Mouse (Mus musculus) Muller cell, postnatal 12 days (primary cell): ENCODE measurements at regions not wholly inside any gene's neighbourhood (a gene's known extent, or its start where the extent isn't known, plus 50 kb on each side); places are given as distances from the start of the nearest gene placed in this dataset.
A peak's percentile ranks its signal among the peaks of the same experiment; 100 is the strongest.

Source experiments
- DNase-seq: peaks from one replicate; pipeline ENCODE4 v3.0.0-alpha.2; 2015; ENCODE audit errors: inconsistent ontology term

DNA sequence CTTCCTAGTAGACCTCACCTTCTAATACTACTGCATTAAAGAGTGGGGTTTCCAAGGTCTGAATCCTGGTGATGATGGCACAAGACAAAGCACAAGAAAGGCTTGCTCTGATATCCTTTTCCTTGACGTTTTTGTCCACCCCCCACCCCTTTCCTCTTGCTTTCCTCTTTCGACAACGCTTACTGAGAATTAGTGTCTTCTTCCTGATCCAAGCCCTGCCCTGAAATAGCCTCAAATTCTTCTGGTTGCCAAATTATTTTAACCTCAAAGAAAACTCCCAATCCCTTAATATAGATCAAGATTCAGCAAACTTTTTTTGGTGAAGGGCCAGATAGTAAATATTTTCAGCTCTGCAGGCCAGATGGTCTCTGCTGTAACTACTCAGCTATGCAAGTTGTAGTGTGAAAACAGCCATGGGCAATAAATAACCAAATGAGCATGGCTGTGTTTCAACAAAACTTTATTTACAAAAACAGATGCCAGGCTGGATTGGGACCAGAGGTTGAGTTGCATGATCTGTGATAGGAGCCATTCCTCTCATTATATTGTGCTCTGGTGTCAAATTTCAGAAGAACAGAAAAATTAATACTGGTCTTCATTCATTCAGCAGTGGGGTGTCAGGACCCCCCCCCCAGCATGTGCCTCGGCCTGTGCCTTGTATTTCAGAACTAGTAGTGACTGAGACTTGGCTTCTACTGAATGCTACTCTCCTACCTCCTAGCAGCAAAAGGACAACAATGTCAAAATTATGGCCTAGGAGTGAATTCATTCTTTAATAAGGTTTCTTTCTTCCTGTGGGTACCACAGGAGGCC lies 218.5 kb upstream of the Nrip1 start:
- DNase-seq, result peak; percentile 33

- DNase-seq, result no peak
Measured at GRCm38 (mm10) chr16:76589791-76590190, 216.2 kb upstream of the Nrip1 start.

DNA sequence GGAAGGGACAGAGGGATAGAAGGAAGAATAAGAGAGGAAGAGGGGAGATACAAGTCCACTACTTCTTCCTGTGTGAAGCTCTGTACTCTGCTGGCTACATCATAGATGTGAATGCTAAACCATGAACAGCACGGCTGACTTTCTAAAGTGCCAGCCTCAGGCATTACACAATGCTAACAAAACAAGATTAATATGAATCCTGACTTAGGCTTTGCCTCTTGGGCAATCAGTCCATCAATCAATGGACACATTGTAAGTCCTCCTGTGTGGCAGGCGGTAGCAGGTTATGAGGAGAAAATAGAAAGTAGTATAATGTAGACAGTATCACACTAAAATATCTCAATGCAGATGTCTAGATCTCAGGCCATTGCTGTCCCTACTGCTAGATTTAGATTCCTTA lies 203.6 kb upstream of the Nrip1 start:
- no peak for DNase-seq

DNA sequence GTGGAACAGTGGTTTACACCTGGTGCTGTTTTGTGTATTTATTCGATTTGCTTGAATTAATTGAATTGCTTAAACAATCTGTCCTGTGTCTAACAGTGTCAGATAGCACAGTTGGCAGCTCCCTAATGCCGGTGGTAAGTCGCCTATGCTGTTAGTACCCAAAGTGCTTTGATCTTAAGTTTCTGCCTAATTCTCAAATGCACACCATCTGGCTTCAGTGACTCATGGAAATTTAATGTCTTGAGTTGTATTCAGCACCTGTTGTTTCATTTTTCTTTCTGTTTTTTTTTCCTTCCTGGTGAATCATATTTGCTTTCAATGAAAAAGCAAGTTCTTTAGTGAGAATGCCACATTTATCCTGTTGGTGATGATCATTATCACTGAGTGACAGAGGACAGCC lies 201.7 kb upstream of the Nrip1 start:
- DNase-seq, result peak; percentile 36

DNA sequence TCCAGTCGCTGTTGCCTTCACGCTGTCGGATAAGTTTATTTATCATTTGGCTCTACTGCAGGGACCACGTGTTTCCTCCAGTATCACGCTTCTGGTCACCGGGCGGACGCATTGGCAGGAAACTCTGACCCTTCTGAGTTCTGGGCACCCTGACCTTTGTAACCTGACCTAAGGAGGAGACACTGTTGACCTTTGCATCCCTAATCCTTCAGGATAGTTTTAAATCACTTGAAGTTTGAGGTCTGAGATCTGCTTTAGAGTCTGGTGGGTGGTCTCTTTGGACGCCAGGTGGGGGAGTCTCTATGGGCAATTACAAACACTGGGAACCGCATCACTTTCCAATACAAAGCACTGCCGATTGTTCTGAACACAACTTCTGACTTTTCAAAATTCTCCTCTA lies 192.6 kb upstream of the Nrip1 start:
- DNase-seq, result no peak

GRCm38 (mm10) chr16:76554846-76555245 lies 181.2 kb upstream of the Nrip1 start:
- no peak for DNase-seq

DNA sequence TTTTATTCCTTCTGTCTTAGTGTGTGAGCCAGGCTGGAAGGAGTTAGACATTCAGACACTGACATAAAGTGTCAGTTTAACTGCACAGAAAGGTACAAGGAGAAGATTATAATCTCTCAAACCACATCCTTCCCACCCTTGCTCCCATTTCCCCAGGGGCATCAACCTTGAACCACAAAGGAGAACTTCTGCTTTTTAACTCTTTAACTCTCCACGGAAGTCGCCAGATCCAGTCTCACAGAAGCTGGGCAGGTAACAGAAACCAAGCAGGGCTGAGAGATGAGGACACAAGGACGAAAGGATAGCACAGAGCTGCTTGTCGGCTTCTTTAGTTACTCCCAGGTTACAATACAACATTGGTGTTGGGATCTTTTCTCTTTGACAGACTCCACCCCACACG lies 176.0 kb upstream of the Nrip1 start:
- no peak for DNase-seq

- no peak for DNase-seq
Measured at GRCm38 (mm10) chr16:76547087-76547486, 173.5 kb upstream of the Nrip1 start.

DNA sequence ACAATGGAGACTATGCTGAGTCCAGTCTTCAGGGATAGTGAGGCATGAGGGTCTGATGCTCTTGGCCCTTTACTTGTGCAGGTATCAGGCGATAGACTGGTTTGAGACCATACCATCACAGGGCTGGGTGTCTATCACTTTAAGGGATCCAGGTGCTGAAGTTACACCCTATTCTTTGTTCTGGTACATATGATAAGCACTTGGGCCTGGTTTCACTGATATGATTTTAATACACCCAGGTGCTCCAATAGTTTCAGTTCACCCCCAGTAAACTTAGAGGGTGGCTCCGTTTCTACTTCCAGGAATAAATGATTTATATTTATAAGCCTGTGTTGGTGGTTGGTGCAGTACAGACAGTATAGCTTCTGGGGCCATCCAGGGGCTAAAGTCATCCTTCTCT lies 173.0 kb upstream of the Nrip1 start:
- no peak for DNase-seq

DNA sequence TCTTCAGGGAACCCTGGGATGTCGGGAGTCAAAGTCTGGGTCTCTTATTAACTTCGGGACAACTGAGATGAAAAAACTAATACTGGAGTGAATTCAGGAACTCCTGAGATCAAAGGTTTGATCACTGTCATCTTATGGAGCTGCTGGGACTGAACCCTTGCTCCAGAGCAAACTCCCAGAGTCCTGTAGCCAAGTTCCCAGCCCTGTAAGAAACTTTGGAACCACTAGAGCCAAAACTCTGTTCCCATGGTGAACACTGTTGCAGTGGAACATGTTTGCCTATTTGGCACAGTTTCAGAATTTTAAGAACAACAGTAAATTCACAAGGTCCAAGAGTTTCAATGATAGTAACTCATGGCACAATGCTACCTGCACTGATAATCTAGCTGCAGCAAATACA lies 172.3 kb upstream of the Nrip1 start:
- DNase-seq, result no peak

GRCm38 (mm10) chr16:76544972-76545371 lies 171.3 kb upstream of the Nrip1 start:
- DNase-seq, result no peak

DNA sequence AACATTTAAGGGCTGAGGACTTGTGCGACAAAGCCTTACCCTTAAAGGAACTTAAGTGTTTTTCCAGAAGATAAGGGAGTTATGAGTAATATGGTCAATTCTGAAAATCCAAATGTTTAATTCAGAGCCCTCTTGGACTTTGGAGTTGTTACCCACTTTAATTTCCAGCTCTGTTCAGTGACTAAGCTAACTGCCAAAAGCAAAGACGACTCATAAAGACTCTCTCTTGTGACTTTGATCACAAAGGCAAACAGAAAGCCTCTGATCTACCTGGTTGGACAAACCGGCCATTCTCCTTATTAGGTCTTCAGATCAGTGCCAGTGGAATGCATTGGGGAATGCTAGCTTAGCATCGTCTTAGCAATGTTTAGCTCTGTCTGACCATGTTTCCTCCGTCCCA lies 167.3 kb upstream of the Nrip1 start:
- peak; percentile 15 for DNase-seq

- no peak for DNase-seq
Measured at GRCm38 (mm10) chr16:76540328-76540923, 166.8 kb upstream of the Nrip1 start.

- DNase-seq, result peak; percentile 59
Measured at GRCm38 (mm10) chr16:76539669-76540068, 166.0 kb upstream of the Nrip1 start.

DNA sequence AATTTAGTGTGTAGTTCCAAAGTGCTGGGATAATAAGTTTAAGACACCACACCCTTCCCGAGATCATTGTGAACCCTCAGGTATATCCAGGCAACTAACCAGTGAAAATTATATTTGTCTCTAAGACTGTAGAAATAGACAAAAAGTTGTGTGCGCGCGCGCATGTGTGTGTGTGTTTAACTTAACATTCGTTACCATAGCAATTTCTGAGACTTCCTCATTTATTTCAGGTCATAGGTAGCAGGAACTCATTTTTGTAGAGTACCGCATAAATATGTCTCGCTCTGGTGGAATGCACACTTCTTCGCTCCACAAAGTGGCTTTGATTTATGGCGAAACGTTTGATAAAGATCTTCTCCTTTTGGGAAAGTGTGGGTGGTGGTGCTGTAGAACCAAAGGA lies 164.2 kb upstream of the Nrip1 start:
- DNase-seq, result no peak

DNA sequence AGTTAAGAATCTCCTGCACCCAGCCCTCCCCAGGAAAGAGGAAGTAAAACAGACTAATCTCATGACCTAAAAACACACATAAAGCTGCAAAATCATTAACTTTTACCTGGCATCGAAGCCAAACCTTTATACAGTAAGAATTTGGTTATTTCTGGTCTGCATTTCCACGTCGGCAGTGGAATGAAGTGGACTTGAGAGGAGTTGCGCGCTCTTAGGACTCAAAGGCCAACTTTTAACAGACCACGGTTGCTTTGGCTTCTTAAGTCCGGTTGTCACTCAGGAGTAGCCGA lies 159.2 kb upstream of the Nrip1 start:
- DNase-seq, result no peak

DNA sequence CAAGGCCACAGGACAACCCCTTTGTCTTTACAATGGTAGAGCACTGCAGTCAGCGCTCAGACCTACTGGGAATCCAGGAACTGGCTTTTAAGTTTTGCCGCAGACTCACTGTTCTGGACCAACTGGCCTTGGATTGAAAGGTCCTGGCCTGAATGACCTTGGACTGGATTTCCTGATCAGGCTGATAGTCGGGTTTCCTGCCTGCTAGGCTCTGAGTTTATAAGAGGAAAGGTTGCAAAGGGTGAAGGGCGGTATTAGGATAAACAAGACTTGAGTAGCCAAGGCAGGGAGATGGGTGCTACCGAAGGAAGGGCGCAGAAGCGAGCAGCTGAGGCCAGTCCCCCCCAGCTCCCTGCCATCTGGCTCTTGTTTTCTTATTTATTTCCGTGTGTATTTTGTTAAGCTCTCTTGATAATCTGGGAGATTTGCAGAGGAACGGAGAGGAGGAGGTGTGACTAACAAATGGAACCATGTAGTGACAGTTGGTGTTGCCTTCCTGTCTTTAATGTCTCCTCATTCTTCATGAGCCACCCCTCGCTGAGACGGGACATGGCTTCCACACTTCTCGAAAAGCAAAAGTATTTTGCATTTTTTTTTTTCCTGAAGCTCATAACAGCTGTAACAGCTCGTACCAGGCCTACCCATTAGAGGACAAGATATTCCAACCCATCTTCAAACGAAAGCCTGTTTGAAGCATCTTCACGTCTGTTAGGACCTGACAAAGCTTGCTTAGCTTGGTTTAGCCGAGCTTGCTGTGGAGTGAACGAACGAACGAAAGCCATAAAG lies 158.7 kb upstream of the Nrip1 start:
- DNase-seq, result no peak

DNA sequence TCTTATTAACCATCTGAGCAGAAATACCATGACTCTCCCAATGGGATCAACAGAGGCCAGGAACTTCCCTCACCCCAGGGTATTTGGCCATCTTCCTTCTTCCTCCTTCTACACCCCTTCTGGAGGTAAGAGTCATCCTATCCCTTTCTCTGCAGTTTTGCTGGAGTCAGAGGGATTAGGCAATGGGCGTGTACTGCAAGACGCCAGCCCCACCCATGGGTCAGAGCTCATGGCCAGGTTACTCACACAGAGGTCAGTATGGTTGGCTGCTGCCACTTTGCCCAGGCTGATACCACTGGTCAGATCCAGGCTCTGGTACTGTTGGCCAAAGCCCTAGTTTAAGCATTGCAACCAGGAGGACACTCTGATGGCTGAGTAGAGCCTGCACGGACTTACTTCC lies 157.3 kb upstream of the Nrip1 start:
- no peak for DNase-seq

DNA sequence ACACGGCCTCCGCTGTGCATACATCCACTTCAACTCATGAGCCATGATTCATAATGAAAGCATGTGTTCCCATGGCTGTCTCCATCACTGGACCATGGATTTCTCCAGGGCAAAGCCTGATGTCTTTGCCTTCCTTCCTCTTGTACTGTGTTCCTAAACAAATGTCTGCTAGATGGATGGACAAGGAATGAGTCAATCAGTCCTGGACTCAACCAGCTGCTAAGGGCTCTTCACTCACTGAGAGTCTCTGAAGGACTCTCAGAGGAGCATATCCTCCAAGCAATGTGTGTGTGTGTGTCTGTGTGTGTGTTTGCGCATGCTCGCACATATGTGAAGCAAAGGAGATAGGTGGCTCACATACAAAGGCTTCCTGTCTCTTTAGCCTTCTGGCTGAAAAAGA lies 156.0 kb upstream of the Nrip1 start:
- DNase-seq, result no peak

DNA sequence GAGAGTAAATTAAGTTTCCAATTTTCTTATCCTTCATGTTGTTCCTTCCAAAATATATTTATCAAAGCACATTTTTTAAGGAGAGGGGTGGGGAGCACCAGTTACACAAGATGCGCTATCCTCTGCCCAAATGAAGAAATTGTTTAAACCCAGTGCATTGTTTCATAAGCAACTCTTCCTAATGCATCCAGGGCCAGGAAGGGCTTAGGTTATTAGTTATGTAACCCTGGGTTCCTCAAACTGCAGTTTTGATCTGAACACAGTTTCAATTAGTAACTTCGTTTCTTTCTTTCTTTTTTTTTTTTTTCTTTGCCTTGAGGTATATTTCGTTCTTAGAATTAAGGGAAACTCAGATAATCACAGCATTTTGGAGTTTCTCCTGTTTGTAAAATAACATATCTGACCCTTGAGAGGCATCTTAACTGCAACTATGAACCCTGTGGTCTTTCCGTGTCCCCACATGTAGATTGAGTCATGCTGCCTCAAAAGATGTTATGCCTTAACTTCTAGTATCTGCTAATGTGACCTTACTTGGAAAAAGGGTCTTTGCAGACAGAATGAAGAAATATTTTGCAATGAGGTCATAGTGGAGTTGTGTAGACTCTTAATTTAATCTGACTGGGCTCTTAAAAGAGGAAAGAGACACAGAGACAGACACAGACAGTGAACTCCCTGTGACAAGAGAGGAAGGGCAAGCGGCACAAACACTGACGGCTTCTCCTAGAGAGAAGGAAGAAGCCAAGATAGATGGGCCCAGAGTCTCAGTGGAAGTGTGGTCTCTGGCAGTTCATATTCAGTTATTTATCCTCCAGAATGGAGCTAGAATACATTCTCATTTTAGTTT lies 153.7 kb upstream of the Nrip1 start:
- no peak for DNase-seq

DNA sequence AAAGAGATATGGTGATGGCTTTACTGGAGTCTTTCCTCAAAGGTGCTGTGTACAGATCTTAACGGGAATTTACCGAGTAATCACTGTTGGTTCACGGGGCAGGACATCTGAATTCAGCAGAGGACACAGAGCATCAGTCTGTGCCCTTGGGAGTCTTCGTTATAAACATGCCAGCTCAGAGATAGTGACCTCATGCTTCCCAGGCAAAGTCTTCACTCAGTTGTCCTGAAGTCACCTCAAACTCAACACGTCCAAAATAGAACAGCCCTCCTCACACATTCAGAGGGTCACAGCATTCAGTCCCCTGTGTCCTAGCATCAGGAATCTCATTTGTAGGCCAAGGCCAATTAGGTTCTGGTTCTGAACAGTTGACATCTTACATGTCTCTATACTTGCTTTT lies 151.9 kb upstream of the Nrip1 start:
- no peak for DNase-seq

DNA sequence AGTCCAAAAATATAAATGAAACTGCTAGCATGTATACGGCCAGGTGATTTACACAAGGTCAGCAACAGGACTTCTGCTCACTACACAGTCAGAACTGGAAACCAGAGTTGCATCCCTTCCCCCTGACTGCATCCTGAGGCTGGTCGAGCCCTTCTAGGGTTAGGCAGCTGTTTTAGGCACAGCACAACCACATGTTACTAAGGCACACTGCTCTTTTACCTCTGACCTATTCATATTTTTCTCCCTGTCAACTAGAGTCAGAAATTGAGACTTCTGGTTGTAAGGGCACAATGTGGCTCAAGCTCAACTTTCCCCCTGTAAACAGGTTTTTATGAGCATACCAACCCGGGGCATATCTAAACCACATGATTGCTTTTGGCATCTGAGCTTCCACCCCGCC lies 151.3 kb upstream of the Nrip1 start:
- DNase-seq, result no peak
